Mouse (Mus musculus): ENCODE results near the gene Kcnh1. TPM values are rescaled to one million over a fixed set of nuclear protein-coding genes. Genes with fewer than 3 reads are reported as not detected.

Kcnh1 gene
- polyA plus RNA-seq (2012; rRNA removed): 0.08 and 0.14 TPM in 2 replicates

- Histone ChIP-seq H3K27me3 (ENCODE audit: control insufficient read depth, insufficient read depth, low read length) (peaks cover 18% of the 10 kb centered on the region), H3K27ac (ENCODE audit: insufficient read depth, low read depth, low read length) (no peak within 1 kb of the TSS), H3K36me3 (ENCODE audit: control insufficient read depth, insufficient read depth, low read length) (no peaks in the 10 kb centered on the region), H3K4me1 (ENCODE audit: control insufficient read depth, insufficient read depth, insufficient read length, low read length) (peaks cover 6% of the 10 kb centered on the region; the same call in 1 of the 2 replicates), H3K4me3 (ENCODE audit: low read depth, low read length) (peak within 1 kb of the TSS; percentile 51)
- WGBS: 2% methylated on average over 73 of the region's 73 CpGs
- no peak for TF ChIP-seq POLR2A (IDR thresholded peaks at IDR 0.05; ENCODE audit: low read depth, low read length)
- TF ChIP-seq CTCF (IDR thresholded peaks at IDR 0.05; ENCODE audit: extremely low read depth, insufficient read length, insufficient replicate concordance, low read depth, low read length): peak; percentile 90
Measured at GRCm38 (mm10) chr1:192190508-192191321, at the start of gene Kcnh1. TSS of gene Kcnh1 (plus strand) at chr1:192190774.

- 78% methylated on average over 4 of the region's 4 CpGs for WGBS
- Histone ChIP-seq H3K4me3 (ENCODE audit: low read depth, low read length) (no peak overlapping the region), H3K27me3 (ENCODE audit: control insufficient read depth, insufficient read depth, low read length) (no peaks in the 10 kb centered on the region), H3K36me3 (ENCODE audit: control insufficient read depth, insufficient read depth, low read length) (peaks cover 6% of the 10 kb centered on the region), H3K4me1 (ENCODE audit: control insufficient read depth, insufficient read depth, insufficient read length, low read length) (no peaks in the 10 kb centered on the region), H3K27ac (ENCODE audit: insufficient read depth, low read depth, low read length) (no peak overlapping the region)
- TF ChIP-seq POLR2A (IDR thresholded peaks at IDR 0.05; ENCODE audit: low read depth, low read length) (no peak), CTCF (IDR thresholded peaks at IDR 0.05; ENCODE audit: extremely low read depth, insufficient read length, insufficient replicate concordance, low read depth, low read length) (no peak)
Measured at GRCm38 (mm10) chr1:192151179-192151578, 39.4 kb upstream of the Kcnh1 start.

GRCm38 (mm10) chr1:192171477-192171876 is 19.1 kb upstream of the Kcnh1 start:
- H3K27me3 ChIP-seq (ENCODE audit: control insufficient read depth, insufficient read depth, low read length): no peaks in the 10 kb centered on the region
- no peak overlapping the region for H3K4me3 ChIP-seq (ENCODE audit: low read depth, low read length)
- TF ChIP-seq POLR2A (IDR thresholded peaks at IDR 0.05; ENCODE audit: low read depth, low read length) (no peak), CTCF (IDR thresholded peaks at IDR 0.05; ENCODE audit: extremely low read depth, insufficient read length, insufficient replicate concordance, low read depth, low read length) (no peak)
- no peaks in the 10 kb centered on the region for H3K36me3 ChIP-seq (ENCODE audit: control insufficient read depth, insufficient read depth, low read length)
- no peaks in the 10 kb centered on the region for H3K4me1 ChIP-seq (ENCODE audit: control insufficient read depth, insufficient read depth, insufficient read length, low read length)
- WGBS: 87% methylated on average over 3 of the region's 3 CpGs
- H3K27ac ChIP-seq (ENCODE audit: insufficient read depth, low read depth, low read length): no peak overlapping the region

GRCm38 (mm10) chr1:192179877-192180276 is 10.7 kb upstream of the Kcnh1 start:
- Histone ChIP-seq H3K36me3 (ENCODE audit: control insufficient read depth, insufficient read depth, low read length) (no peaks in the 10 kb centered on the region), H3K27me3 (ENCODE audit: control insufficient read depth, insufficient read depth, low read length) (no peaks in the 10 kb centered on the region), H3K27ac (ENCODE audit: insufficient read depth, low read depth, low read length) (no peak overlapping the region), H3K4me3 (ENCODE audit: low read depth, low read length) (no peak overlapping the region), H3K4me1 (ENCODE audit: control insufficient read depth, insufficient read depth, insufficient read length, low read length) (no peaks in the 10 kb centered on the region)
- TF ChIP-seq POLR2A (IDR thresholded peaks at IDR 0.05; ENCODE audit: low read depth, low read length) (no peak), CTCF (IDR thresholded peaks at IDR 0.05; ENCODE audit: extremely low read depth, insufficient read length, insufficient replicate concordance, low read depth, low read length) (no peak)
- 28% methylated on average over 3 of the region's 3 CpGs for WGBS

GRCm38 (mm10) chr1:192181696-192182257 is 8.8 kb upstream of the Kcnh1 start:
- Histone ChIP-seq H3K4me1 (ENCODE audit: control insufficient read depth, insufficient read depth, insufficient read length, low read length) (no peaks in the 10 kb centered on the region), H3K4me3 (ENCODE audit: low read depth, low read length) (no peak overlapping the region), H3K27me3 (ENCODE audit: control insufficient read depth, insufficient read depth, low read length) (no peaks in the 10 kb centered on the region), H3K27ac (ENCODE audit: insufficient read depth, low read depth, low read length) (no peak overlapping the region), H3K36me3 (ENCODE audit: control insufficient read depth, insufficient read depth, low read length) (no peaks in the 10 kb centered on the region)
- TF ChIP-seq CTCF (IDR thresholded peaks at IDR 0.05; ENCODE audit: extremely low read depth, insufficient read length, insufficient replicate concordance, low read depth, low read length) (no peak), POLR2A (IDR thresholded peaks at IDR 0.05; ENCODE audit: low read depth, low read length) (no peak)
- WGBS: 42% methylated on average over 4 of the region's 4 CpGs

- peaks cover 6% of the 10 kb centered on the region; the same call in 1 of the 2 replicates for H3K4me1 ChIP-seq (ENCODE audit: control insufficient read depth, insufficient read depth, insufficient read length, low read length)
- no peak overlapping the region for H3K27ac ChIP-seq (ENCODE audit: insufficient read depth, low read depth, low read length)
- H3K27me3 ChIP-seq (ENCODE audit: control insufficient read depth, insufficient read depth, low read length): peaks cover 18% of the 10 kb centered on the region
- H3K36me3 ChIP-seq (ENCODE audit: control insufficient read depth, insufficient read depth, low read length): no peaks in the 10 kb centered on the region
- 6% methylated on average over 4 of the region's 4 CpGs for WGBS
- TF ChIP-seq CTCF (IDR thresholded peaks at IDR 0.05; ENCODE audit: extremely low read depth, insufficient read length, insufficient replicate concordance, low read depth, low read length) (peak; percentile 28; the same call in 1 of the 2 replicates), POLR2A (IDR thresholded peaks at IDR 0.05; ENCODE audit: low read depth, low read length) (no peak)
- no peak overlapping the region for H3K4me3 ChIP-seq (ENCODE audit: low read depth, low read length)
Measured at GRCm38 (mm10) chr1:192189056-192189455, 1.5 kb upstream of the Kcnh1 start.

GRCm38 (mm10) chr1:192189771-192190170 is 803 bp upstream of the Kcnh1 start:
- Histone ChIP-seq H3K36me3 (ENCODE audit: control insufficient read depth, insufficient read depth, low read length) (no peaks in the 10 kb centered on the region), H3K4me3 (ENCODE audit: low read depth, low read length) (no peak overlapping the region), H3K27me3 (ENCODE audit: control insufficient read depth, insufficient read depth, low read length) (peaks cover 18% of the 10 kb centered on the region), H3K4me1 (ENCODE audit: control insufficient read depth, insufficient read depth, insufficient read length, low read length) (peaks cover 6% of the 10 kb centered on the region; the same call in 1 of the 2 replicates), H3K27ac (ENCODE audit: insufficient read depth, low read depth, low read length) (no peak overlapping the region)
- 85% methylated on average over 11 of the region's 11 CpGs for WGBS
- TF ChIP-seq POLR2A (IDR thresholded peaks at IDR 0.05; ENCODE audit: low read depth, low read length) (no peak), CTCF (IDR thresholded peaks at IDR 0.05; ENCODE audit: extremely low read depth, insufficient read length, insufficient replicate concordance, low read depth, low read length) (no peak)

Measured in small intestine, adult 2 months (tissue).